Comparison of ENCODE assay signal across 13 mouse cellular contexts in genomic region chr11:8863955-8864675, GRCm38 (mm10).
DNase-seq lines count a peak whose midpoint lies in the region; ATAC-seq and TF ChIP-seq lines count a peak whose summit lies in the region.
"Had no signal": no experiment of that assay in that cellular context is flagged by ENCODE, and none has a peak within 500 bp of the region (broad histone marks: within the 10 kb centered on the region; RNA-seq: fewer than 3 reads in every experiment).

No protein-coding gene starts in this region.

- TF ChIP-seq EP300 in lung, postnatal 0 days (IDR thresholded peaks at IDR 0.05), result no peak

- no peak for TF ChIP-seq CTCF in lung, postnatal 0 days (IDR thresholded peaks at IDR 0.05)

- ATAC-seq in neural tube, embryonic 11.5 days (ENCODE audit: insufficient read depth, low FRiP score, low TSS enrichment), result no peak
- peak; percentile 63 for ATAC-seq in hindbrain, embryonic 11.5 days (ENCODE audit: low FRiP score)
- no peak for ATAC-seq in lung, postnatal 0 days

- no peaks in the 10 kb centered on the region for H3K27me3 ChIP-seq in neural tube, embryonic 11.5 days (ENCODE audit: control insufficient read depth, insufficient read depth, low read length)
- no peaks in the 10 kb centered on the region for H3K27me3 ChIP-seq in hindbrain, embryonic 11.5 days (ENCODE audit: control insufficient read depth, insufficient read depth, low read length)
- no peaks in the 10 kb centered on the region for H3K27me3 ChIP-seq in lung, postnatal 0 days (replicated peaks; ENCODE audit: insufficient read depth, low read length)
- H3K27me3 ChIP-seq: heart, embryonic 15.5 days; stomach, embryonic 15.5 days had no signal

- H3K36me3 ChIP-seq in neural tube, embryonic 11.5 days (ENCODE audit: control insufficient read depth, insufficient read depth, low read length), result no peaks in the 10 kb centered on the region
- H3K36me3 ChIP-seq in hindbrain, embryonic 11.5 days (ENCODE audit: control insufficient read depth, insufficient read depth, low read length), result no peaks in the 10 kb centered on the region
- no peaks in the 10 kb centered on the region for H3K36me3 ChIP-seq in lung, postnatal 0 days (ENCODE audit: insufficient read depth, low read length)
- H3K36me3 ChIP-seq: heart, embryonic 15.5 days; stomach, embryonic 15.5 days had no signal

- intact Hi-C loops in left cerebral cortex, postnatal 14 days (cut with DNase I), result loop anchor here (5.0 kb wide), 3 partner anchors 93 to 442 kb away; no protein-coding TSS in a partner anchor

- no peak overlapping the region for H3K4me2 ChIP-seq in neural tube, embryonic 11.5 days (ENCODE audit: low read depth)
- H3K4me2 ChIP-seq in hindbrain, embryonic 11.5 days (replicated peaks; ENCODE audit: low read depth, low read length), result no peak overlapping the region
- no peak overlapping the region for H3K4me2 ChIP-seq in lung, postnatal 0 days (replicated peaks; ENCODE audit: low read depth, low read length)
- H3K4me2 ChIP-seq: heart, embryonic 15.5 days; stomach, embryonic 15.5 days had no signal

- H3K4me1 ChIP-seq in neural tube, embryonic 11.5 days (ENCODE audit: control insufficient read depth, insufficient read depth, low read length), result no peaks in the 10 kb centered on the region
- no peaks in the 10 kb centered on the region for H3K4me1 ChIP-seq in hindbrain, embryonic 11.5 days (replicated peaks; ENCODE audit: control insufficient read depth, insufficient read depth, low read length)
- no peaks in the 10 kb centered on the region for H3K4me1 ChIP-seq in lung, postnatal 0 days (ENCODE audit: insufficient read depth, low read depth, low read length)
- H3K4me1 ChIP-seq: heart, embryonic 15.5 days; stomach, embryonic 15.5 days had no signal

- 67% methylated on average over 8 of the region's 8 CpGs for WGBS in neural tube, embryonic 11.5 days
- 77% methylated on average over 8 of the region's 8 CpGs for WGBS in hindbrain, embryonic 11.5 days
- WGBS in lung, postnatal 0 days, result 76% methylated on average over 8 of the region's 8 CpGs

- H3K9me3 ChIP-seq in neural tube, embryonic 11.5 days (ENCODE audit: control insufficient read depth, low read length), result no peaks in the 10 kb centered on the region
- no peaks in the 10 kb centered on the region for H3K9me3 ChIP-seq in hindbrain, embryonic 11.5 days (ENCODE audit: control insufficient read depth, low read length)
- no peaks in the 10 kb centered on the region for H3K9me3 ChIP-seq in lung, postnatal 0 days (ENCODE audit: low read length)
- H3K9me3 ChIP-seq: heart, embryonic 15.5 days; stomach, embryonic 15.5 days had no signal

- H3K9ac ChIP-seq in neural tube, embryonic 11.5 days (ENCODE audit: low read length), result no peak overlapping the region
- H3K9ac ChIP-seq in hindbrain, embryonic 11.5 days (ENCODE audit: low read depth, low read length), result no peak overlapping the region
- no peak overlapping the region for H3K9ac ChIP-seq in lung, postnatal 0 days (replicated peaks; ENCODE audit: low read depth)
- H3K9ac ChIP-seq: heart, embryonic 15.5 days; stomach, embryonic 15.5 days had no signal

- DNase-seq in neural tube, embryonic 11.5 days (ENCODE audit: low spot score), result peak; percentile 19
- DNase-seq in neural tube, embryonic 10.5 days (ENCODE audit: extremely low spot score, low spot score), result no peak
- peak; percentile 34 for DNase-seq in hindbrain, embryonic 11.5 days (ENCODE audit: low spot score)
- DNase-seq in left cerebral cortex, postnatal 14 days (ENCODE audit: low spot score in 2 of 2), result peak; percentile 31 to 55
- peak; percentile 28 for DNase-seq in right cerebral cortex, postnatal 4 days
- DNase-seq in lung, postnatal 0 days (ENCODE audit: low spot score), result no peak
- DNase-seq in kidney, postnatal 36 days, result no peak
- DNase-seq in gastrocnemius, postnatal 10 days, result no peak
- DNase-seq: embryo, embryonic 11 days; kidney, postnatal 14 days; liver had no signal

- H3K27ac ChIP-seq in neural tube, embryonic 11.5 days (ENCODE audit: low read depth, low read length), result no peak overlapping the region
- H3K27ac ChIP-seq in hindbrain, embryonic 11.5 days (ENCODE audit: low read depth, low read length), result no peak overlapping the region
- no peak overlapping the region for H3K27ac ChIP-seq in lung, postnatal 0 days (ENCODE audit: low read length)
- H3K27ac ChIP-seq: heart, embryonic 15.5 days; stomach, embryonic 15.5 days had no signal

- H3K4me3 ChIP-seq in neural tube, embryonic 11.5 days (ENCODE audit: low read depth, low read length), result no peak overlapping the region
- no peak overlapping the region for H3K4me3 ChIP-seq in hindbrain, embryonic 11.5 days (ENCODE audit: low read depth, low read length)
- H3K4me3 ChIP-seq in lung, postnatal 0 days (ENCODE audit: low read depth, low read length), result no peak overlapping the region
- H3K4me3 ChIP-seq: heart, embryonic 15.5 days; stomach, embryonic 15.5 days had no signal

Comparison
In these comparisons a context has a peak if more than half of its experiments do, and no peak if none do; other contexts are left out.
1. DNase-seq: peak in neural tube, embryonic 11.5 days (single experiment), hindbrain, embryonic 11.5 days (single experiment), left cerebral cortex, postnatal 14 days (2 of 2) and right cerebral cortex, postnatal 4 days (single experiment); none in neural tube, embryonic 10.5 days (single experiment), lung, postnatal 0 days (single experiment), kidney, postnatal 36 days (0 of 2) and gastrocnemius, postnatal 10 days (single experiment).